ENCODE assay signal across 8 mouse cellular contexts in the genomic region with DNA sequence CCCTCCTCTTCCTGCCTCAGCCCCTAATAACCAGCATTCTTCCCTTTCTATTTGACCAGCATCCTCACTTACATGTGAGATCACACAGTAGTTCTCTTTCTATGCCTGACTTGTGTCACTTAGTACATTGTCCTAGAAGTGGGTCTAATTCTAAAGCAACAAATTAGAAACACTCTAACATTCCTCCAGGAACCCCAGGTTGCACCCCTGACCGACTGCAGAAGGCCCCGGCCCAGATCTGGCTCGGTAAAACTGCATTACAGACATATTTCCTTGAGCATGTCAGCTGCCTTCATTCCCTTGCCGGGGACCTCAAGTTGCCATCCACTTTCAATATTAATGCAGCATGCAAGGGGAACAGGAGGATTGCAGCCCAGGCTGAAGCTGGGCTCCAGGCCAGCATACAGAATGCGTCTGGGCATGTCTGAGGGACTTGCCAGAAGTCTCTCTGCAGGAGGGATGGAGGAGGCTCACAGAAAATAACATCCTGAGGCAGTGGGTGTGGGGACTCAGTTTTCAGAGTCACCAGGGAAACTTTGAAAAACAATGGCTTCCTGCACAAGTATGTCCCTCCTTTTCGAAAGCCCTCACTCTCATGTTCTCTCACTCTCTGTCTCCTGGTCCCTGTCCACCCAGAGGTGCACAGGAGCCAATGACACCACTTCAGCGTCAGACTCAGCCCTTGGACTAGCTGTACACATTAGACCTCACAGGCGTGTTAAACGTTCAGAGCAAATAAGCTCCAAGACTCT. TPM values are rescaled to one million over a fixed set of nuclear protein-coding genes. Genes with fewer than 3 reads are reported as not detected.
DNase-seq lines count a peak whose midpoint lies in the region; ATAC-seq lines count a peak whose summit lies in the region.

No protein-coding gene starts in this region.

- H3K9me3 ChIP-seq in intestine, embryonic 14.5 days (ENCODE audit: control insufficient read depth, low read length): no peaks in the 10 kb centered on the region
- H3K9me3 ChIP-seq in limb, embryonic 10.5 days (replicated peaks): no peaks in the 10 kb centered on the region
- H3K9me3 ChIP-seq in neural tube, embryonic 13.5 days: no peaks in the 10 kb centered on the region

- no peak overlapping the region for H3K4me3 ChIP-seq in intestine, embryonic 14.5 days (ENCODE audit: low read depth, low read length)
- no peak overlapping the region for H3K4me3 ChIP-seq in limb, embryonic 10.5 days
- no peak overlapping the region for H3K4me3 ChIP-seq in neural tube, embryonic 13.5 days

- no peaks in the 10 kb centered on the region for H3K36me3 ChIP-seq in intestine, embryonic 14.5 days (ENCODE audit: control insufficient read depth, insufficient read depth, low read length)
- H3K36me3 ChIP-seq in limb, embryonic 10.5 days: no peaks in the 10 kb centered on the region
- H3K36me3 ChIP-seq in neural tube, embryonic 13.5 days: no peaks in the 10 kb centered on the region

- DNase-seq in thymus, postnatal 14 days: peak; percentile 43
- DNase-seq in thymus, postnatal 10 days (ENCODE audit: low spot score in 2 of 2): no peak
- peak; percentile 57 to 80 for DNase-seq in cerebellum, postnatal 4 days (ENCODE audit: low spot score in 2 of 2)
- peak; percentile 58 for DNase-seq in gastrocnemius, postnatal 14 days
- no peak for DNase-seq in intestine, embryonic 14.5 days (ENCODE audit: low spot score)
- DNase-seq in limb, embryonic 10.5 days (ENCODE audit: low spot score): no peak
- no peak for DNase-seq in retina, postnatal 1 day

- no peak for ATAC-seq in intestine, embryonic 14.5 days (replicated peaks; ENCODE audit: low FRiP score, low TSS enrichment, low read depth)
- ATAC-seq in neural tube, embryonic 13.5 days (ENCODE audit: low read depth): peak; percentile 82

- WGBS in intestine, embryonic 14.5 days: 34% methylated on average over 9 of the region's 9 CpGs
- WGBS in limb, embryonic 10.5 days: 58% methylated on average over 9 of the region's 9 CpGs
- 39% methylated on average over 9 of the region's 9 CpGs for WGBS in neural tube, embryonic 13.5 days

- H3K4me1 ChIP-seq in intestine, embryonic 14.5 days (replicated peaks; ENCODE audit: control insufficient read depth, insufficient read depth, low read length): peaks cover 12% of the 10 kb centered on the region; the same call in 1 of the 2 replicates
- peaks cover 9% of the 10 kb centered on the region for H3K4me1 ChIP-seq in limb, embryonic 10.5 days
- peaks cover 21% of the 10 kb centered on the region for H3K4me1 ChIP-seq in neural tube, embryonic 13.5 days (replicated peaks)

- H3K9ac ChIP-seq in intestine, embryonic 14.5 days (ENCODE audit: low read length): no peak overlapping the region
- no peak overlapping the region for H3K9ac ChIP-seq in neural tube, embryonic 13.5 days

- no peaks in the 10 kb centered on the region for H3K27me3 ChIP-seq in intestine, embryonic 14.5 days (replicated peaks; ENCODE audit: control insufficient read depth, insufficient read depth, low read length)
- no peaks in the 10 kb centered on the region for H3K27me3 ChIP-seq in limb, embryonic 10.5 days (ENCODE audit: low read depth, poor library complexity, severe bottlenecking)
- H3K27me3 ChIP-seq in neural tube, embryonic 13.5 days: no peaks in the 10 kb centered on the region

- peak overlapping the region; percentile 82 for H3K27ac ChIP-seq in intestine, embryonic 14.5 days (ENCODE audit: low read depth)
- peak overlapping the region; percentile 54; the same call in 1 of the 2 replicates for H3K27ac ChIP-seq in limb, embryonic 10.5 days
- H3K27ac ChIP-seq in neural tube, embryonic 13.5 days (replicated peaks): peak overlapping the region; percentile 78

- intact Hi-C loops in gastrocnemius, postnatal 14 days (cut with DNase I; ENCODE audit: low total_unique reads): no loop called here

- no peak overlapping the region for H3K4me2 ChIP-seq in intestine, embryonic 14.5 days (ENCODE audit: low read length)
- no peak overlapping the region for H3K4me2 ChIP-seq in neural tube, embryonic 13.5 days

RNA-seq across cellular contexts. Expression of a gene that starts 9.0 kb away (rescaled TPM):
- not detected for total RNA-seq in gastrocnemius, postnatal 14 days (2021)
- not detected in 2 replicates for polyA plus RNA-seq in intestine, embryonic 14.5 days (2014; fragmentation: Nextera tagmentation; extraction: Ambion mirVana)
- polyA plus RNA-seq in limb, embryonic 10.5 days (2016; fragmentation: Nextera tagmentation; extraction: Ambion mirVana): not detected in 2 replicates
- polyA plus RNA-seq in neural tube, embryonic 13.5 days (2015; fragmentation: Nextera tagmentation; extraction: Ambion mirVana): not detected in 2 replicates

RNA-seq across cellular contexts. Expression of a gene that starts 15.3 kb away (rescaled TPM):
- total RNA-seq in gastrocnemius, postnatal 14 days (2021): 10 to 100 TPM; 26.9 to 28.8 TPM
- 55.5 and 59.6 TPM in 2 replicates for polyA plus RNA-seq in intestine, embryonic 14.5 days (2014; fragmentation: Nextera tagmentation; extraction: Ambion mirVana)
- polyA plus RNA-seq in limb, embryonic 10.5 days (2016; fragmentation: Nextera tagmentation; extraction: Ambion mirVana): 47.6 and 58.2 TPM in 2 replicates
- polyA plus RNA-seq in neural tube, embryonic 13.5 days (2015; fragmentation: Nextera tagmentation; extraction: Ambion mirVana): 39.7 and 45.1 TPM in 2 replicates

Comparison
In these comparisons a context has a peak if more than half of its experiments do, and no peak if none do; other contexts are left out.
1. DNase-seq: peak in thymus, postnatal 14 days (single experiment), cerebellum, postnatal 4 days (2 of 2) and gastrocnemius, postnatal 14 days (single experiment); none in thymus, postnatal 10 days (0 of 2), intestine, embryonic 14.5 days (single experiment), limb, embryonic 10.5 days (single experiment) and retina, postnatal 1 day (single experiment).
2. Peak in every context shown above with its lines, with median percentiles within 50 percentile points of each other: H3K27ac ChIP-seq.